Mouse (Mus musculus): Measurements from ENCODE around the gene Bpifa6.
"Not testable (repeated sequence)": the region's sequence is repeated elsewhere in the genome, so short reads cannot be mapped to it uniquely, and the experiment has no call there.

Gene Bpifa6

DNA sequence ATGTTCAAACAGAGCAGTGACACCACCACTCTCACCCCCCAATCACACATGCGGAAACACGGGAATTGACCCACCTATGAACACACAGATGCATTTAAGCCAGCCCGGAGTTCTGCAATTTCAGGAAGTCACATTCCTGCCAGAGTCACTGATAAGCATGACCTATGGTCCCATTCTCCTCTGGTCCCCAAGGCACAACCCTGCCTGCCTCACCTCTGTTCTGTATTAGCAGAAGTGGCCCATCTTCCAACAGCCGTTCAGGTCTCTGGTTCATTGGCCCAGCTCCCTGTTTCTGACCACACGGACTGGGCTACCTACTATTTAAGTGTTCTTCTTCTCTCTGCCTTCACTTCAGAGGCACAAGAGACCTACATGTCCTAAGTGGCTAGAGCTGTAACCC, at the start of gene Bpifa6:
TSS of gene Bpifa6 (plus strand) at position 364 of the 400 bp plus-strand sequence.
- no peak for DNase-seq (ENCODE audit: low read depth, low spot score)

DNA sequence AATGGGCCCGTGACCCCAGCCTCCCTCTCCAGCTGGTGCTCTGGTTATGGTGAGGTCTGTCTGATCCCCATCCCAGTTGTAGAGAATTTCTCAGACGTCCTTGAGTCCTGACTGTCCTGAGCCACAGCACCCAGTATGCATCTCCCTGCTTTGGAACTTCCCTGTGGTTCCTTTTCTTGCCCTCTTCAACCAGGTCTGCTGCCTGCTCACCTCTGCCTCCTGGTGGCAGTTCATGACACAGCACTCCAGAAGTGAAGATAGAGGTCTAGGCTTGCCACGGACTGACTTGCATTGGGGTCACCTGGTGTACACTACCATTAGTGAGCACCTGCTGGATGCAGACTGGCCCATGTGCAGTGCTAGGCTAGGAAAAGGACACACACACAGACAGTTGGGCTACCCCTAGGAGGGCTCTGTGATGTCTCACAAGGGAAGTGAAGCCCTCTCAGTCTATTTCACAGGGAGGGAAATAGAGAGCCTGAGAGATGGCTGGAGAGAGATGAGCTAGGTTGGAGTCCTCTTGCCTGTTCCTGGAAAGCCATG, 44.8 kb upstream of the Bpifa6 start:
- peak; percentile 32 for DNase-seq (ENCODE audit: low read depth, low spot score)

DNA sequence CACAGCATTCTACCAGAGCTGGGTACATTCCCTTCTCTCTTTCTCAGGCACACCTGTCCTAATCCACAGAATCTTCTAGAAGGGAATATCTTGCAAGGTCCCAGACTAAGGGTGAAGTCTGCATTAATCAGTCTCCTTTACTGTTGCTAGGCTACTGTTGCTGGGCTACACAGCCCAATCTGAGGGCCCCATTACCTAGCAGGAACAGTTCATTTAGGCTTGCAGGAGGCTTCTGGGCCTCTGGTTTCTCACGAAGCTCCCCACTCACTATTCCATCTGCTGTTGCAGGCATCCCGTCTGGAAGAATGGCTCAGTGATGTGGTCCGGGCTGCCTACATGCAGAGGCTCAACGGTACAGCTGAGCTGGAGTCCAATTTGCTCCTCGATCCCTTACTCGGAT, 43.6 kb upstream of the Bpifa6 start:
- no peak for DNase-seq (ENCODE audit: low read depth, low spot score)

DNA sequence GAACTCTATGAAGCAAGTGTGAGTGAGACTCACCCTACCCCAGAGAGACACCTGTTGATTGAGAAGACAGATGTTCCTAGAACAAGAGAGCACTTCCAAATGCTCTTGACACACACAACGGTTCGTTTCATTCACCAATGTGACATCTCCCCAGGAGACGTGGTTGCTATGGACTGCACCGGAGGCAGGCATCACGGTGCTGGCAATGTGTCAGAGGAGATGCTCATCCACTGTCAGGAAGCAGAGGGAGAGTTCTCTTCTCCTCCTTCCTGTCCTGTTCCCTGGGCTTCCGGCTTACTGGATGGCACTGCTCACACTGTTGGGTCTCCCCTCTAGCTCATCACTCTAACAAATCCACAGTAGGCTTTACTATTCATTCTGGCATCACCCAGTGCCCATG, 41.4 kb upstream of the Bpifa6 start:
- no peak for DNase-seq (ENCODE audit: low read depth, low spot score)

DNA sequence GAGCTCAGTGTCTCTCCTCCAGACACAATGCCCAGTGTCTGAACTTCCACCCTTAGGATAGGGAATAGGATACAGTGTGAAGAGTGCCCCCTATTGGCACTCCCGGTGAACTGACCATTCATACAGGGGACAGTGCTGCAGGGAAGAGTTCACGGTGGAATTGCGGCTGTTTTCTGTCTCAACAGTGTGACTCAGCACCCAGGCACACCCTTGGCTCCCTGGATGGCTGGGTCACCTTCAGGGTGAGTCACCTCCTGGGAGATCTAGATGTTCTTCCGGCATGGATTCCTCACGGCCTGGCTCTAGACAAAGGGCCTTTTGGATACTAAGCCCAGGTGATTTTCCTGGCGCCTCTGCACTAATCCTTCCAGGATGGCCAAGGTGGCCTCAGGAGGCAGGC, 39.4 kb upstream of the Bpifa6 start:
- no peak for DNase-seq (ENCODE audit: low read depth, low spot score)

DNA sequence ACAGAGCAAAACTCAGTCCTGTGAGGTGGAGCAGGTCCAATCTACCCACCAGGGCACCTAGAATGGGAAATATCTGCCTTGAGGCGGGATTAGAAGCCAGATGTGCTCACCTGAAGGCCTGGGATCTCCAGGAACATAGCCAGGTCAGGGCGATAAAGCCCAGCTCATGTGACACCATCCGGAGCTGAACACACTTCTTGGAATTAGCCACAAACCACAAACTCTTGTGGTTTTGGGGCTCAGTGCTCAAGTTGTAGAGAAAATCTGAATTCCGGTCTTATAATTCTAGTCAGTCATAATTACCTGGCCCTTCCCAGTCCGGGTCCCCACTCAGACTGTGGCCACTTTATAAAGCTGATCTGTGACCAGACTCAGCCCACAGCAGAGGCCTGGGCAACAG, 36.9 kb upstream of the Bpifa6 start, which contains the start of gene Bpifb4:
TSS of gene Bpifb4 (plus strand) at position 370 of the 400 bp plus-strand sequence.
- no peak for DNase-seq (ENCODE audit: low read depth, low spot score)

DNA sequence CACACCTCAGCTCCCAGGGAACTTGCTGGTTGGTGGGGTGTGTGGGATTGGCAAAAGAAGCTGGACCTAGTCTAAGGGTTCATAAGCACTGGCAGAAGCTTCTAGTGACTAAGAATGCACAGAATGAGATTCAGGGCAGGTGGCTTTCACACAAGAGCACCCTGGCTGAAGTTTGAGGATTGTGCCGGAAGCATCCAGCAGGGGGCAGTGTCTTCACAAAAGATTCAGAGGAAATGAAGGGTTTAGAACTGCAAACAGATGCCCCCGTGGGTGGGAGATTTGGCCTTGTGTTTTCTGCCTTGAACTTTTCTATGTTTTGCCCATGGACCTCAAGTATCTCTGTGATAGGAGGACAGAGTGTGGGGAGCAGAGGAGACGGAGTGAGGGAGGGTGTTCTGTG, 31.2 kb upstream of the Bpifa6 start:
- DNase-seq (ENCODE audit: low read depth, low spot score): peak; percentile 25

DNA sequence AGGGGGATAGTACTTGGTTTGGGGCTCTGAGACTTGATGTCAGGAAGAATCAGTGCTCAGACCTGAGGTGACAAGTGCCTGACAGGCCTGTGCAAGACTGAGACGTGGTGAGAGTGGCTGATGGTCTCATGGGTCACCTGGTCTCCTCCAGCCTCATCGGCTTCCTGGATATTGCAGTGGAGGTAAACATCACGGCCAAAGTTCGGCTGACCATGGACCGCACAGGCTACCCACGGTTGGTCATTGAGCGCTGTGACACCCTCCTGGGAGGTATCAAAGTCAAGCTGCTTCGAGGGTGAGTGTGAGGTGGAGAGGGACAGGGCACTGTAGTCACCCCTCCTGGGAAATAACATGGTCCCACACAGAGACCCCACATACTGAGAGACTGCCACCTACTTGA, 30.2 kb upstream of the Bpifa6 start:
- DNase-seq (ENCODE audit: low read depth, low spot score): no peak

DNA sequence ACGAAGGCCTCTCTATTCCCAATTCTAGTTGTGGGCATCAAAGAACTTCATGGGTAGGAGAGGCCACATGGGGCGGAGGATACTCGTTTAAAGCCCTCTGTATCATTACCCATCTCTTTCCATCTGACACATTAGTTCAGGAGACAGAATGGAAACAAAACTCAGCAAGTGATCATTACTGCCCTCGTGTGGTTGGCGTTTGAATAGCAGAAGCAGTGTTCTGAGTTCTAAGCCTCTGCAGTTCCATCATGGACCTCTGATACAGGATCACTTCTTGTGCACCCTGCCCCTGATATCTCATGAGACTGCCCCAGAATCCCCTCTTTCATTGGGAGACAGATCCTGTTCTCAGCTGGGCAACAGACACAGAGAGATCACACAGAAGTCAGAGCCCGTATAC, 21.8 kb upstream of the Bpifa6 start:
- DNase-seq (ENCODE audit: low read depth, low spot score): peak; percentile 20

DNA sequence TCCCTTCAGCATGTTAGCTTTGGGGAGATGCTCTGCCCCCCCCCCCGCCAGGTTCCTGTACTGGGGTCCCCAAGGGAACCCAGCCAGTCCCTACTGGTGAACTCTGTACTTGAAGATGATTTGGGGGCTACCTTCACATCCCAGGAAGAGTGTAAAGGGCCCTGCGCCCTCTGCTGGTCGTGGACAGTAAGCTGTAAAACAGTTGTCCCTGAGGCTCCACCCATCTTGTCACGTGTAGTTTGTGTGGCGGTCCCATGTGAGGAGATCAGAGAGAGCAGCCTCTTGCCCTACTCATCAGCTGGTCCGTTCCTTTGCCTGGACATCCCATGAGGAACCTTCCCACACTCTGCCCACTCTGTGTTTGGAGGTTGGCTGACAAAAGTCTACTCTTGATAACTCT, 20.9 kb upstream of the Bpifa6 start:
- peak; percentile 18 for DNase-seq (ENCODE audit: low read depth, low spot score)

DNA sequence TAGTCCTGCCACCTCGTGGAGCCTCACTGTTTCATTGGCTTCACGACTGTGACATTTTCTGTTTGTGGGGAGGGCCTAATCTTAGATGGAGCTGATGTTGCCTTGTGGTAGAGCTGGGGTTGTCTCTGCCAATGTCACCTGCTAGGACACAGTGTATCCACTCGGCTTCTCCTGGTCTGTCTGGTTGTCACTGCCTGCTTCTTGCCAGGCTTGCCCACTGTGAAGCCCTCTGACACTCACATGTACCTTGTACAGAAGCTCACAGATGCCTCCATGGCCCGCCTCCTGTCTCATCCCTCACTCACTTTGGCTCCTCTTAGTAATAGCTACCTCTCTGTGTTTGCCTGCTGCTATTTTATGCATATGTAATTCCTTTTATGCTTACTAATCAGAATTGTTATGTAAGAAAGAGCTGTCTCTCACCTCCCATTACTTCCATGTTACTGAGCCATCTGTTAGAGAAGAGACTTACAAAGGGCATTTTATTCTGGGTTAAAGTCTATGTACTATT, 11.9 kb upstream of the Bpifa6 start:
- DNase-seq (ENCODE audit: low read depth, low spot score): no peak

DNA sequence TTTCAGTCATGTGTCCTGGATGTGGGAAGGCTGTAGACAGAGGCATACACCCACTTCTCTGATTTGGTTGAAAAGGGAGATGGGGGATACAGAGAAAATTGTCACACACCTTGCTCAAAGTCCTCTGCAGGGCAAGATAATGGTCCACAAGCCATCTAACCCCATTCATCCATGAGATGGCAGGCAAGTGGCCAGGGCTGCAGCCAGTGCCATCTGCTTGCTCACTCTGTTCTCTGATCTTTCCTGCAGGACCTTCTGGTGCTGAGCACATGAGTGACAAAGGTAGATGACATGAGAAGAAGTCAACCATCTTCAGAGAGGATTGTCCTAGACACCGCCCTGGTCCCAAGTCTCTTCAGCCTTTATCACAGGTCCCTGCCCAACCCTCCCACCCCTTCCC, 11.4 kb upstream of the Bpifa6 start:
- no peak for DNase-seq (ENCODE audit: low read depth, low spot score)

DNA sequence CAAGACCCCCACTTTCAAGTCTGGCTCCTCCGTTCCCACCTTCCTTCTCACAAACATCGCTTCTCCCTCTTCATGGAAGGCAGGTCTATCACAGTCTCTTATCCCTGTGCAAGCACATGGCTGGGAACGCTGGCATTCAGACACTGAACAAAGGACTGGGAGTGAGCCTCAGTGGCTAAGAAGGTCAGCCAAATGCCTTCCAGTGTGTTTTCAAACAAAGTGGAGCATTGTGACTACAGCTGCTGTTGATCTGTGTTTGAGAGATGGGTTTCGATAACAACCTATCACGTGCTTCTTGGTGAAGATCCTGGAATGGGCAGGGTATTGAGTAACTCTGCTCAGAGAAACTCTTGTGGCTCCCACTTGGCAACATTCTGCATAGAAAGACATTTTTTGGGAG, 4.5 kb upstream of the Bpifa6 start:
- DNase-seq (ENCODE audit: low read depth, low spot score): no peak

DNA sequence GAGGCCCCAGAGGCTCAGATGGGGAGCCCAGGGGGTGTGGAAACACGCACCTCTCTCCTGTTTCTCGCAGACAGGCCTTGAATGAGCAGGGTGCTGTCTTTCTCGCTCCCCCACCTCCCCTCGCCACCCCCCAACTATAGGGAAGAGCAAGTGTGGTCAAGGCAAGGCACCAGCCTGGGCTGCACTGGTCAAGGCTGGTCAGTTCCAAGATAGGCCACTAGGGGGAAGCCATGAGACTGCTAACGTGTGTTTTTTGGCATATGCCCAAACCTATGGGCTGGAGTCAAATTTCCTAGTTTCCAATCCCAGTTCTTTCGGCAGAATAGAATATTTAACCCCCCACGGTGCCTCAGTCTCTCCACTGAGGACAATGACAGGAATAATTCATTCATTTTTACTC, 21.0 kb downstream of the Bpifa6 start:
- DNase-seq (ENCODE audit: low read depth, low spot score): peak; percentile 33

DNA sequence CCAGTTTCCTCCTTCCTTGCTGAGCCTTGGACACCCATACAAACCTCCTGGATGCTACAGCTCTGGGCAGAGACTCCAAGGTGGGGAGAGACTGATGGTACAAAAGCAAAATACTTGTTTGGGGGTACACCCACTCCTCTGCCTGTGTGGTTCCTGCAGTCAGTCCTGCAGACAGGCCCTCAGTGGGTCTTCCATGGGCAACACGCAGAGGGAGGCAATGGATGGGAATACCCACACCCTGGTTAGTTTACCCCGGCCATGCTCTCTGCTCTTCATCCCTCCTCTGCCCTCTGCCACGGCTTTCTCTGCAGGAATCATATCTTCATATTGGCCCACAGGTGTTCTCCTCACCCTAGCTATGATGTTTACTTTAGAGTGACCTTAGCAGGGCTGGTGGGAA, 25.8 kb downstream of the Bpifa6 start:
- DNase-seq (ENCODE audit: low read depth, low spot score): no peak

DNA sequence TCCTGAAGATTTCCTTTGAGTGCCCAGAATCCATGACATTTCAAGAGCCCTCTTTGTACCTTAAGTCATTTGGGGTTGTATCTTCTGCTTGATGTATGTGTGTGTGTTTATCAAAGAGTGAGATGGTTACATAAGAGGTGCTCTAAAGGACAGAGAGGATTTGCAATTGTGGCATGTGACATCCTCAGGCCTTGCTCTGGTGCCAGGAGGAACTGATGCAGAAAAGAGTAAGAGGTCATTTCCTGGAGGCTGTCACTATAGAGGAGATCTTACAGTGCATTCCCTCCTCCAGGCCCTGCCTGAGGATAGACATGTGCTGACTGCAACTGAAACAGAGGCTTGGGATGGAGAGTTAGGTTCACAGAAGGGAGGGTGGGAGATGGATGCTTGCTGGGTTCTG, 26.3 kb downstream of the Bpifa6 start:
- DNase-seq (ENCODE audit: low read depth, low spot score): no peak

DNA sequence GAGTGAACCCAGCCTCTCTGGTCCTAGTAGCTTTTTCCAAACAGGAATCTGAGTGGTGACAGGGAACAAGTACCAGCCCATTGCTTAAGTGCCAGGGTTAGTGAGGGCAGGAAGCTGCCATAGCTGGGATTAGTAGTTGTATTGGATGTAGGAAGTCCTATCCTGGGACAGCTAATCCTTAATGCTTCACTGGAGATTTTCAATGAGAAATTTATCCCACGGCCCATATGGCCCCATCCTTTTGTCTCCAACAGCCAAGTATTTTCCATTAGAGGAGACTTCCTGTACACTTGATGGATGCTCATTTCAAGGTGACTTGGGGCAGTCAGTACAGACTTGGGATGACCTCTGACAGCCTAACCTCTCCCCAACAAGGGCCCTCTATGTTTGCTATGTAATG, 29.7 kb downstream of the Bpifa6 start:
- DNase-seq (ENCODE audit: low read depth, low spot score): no peak

DNA sequence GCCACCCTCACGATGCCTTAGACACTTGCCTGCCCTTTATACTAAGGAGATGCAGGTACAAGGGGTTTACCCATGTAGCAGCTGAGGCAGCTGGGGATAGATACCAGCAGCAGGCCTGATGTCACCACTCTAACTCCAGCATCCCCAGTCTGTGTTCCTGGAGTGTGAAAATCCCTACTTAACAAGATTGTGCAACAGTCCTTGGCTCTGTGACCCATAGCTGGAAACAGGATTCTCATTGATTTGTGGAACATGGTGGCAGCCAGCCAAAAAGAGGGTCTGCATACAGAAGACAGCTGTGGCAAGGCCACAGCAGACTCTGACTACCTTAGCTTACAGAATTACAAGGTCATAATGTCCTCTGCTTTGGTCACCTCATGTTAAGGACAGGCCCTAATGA, 30.3 kb downstream of the Bpifa6 start:
- no peak for DNase-seq (ENCODE audit: low read depth, low spot score)

DNA sequence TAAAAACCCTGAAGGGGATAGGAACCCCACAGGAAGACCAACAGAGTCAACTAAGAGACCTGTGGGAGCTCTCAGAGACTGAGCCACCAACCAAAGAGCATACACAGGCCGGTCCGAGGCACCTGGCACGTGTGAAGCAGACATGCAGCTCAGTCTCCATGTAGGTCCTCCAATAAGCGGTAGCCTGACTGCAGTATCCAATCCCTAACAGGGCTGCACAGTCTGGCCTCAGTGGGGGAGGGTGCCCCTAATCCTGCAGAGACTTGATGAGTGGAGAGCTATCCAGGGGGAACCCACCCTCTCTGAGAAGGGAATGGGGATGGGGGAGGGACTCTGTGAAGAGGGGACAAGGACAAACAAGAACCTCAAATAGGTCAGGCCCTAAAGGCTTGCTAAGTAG, 31.0 kb downstream of the Bpifa6 start:
- DNase-seq (ENCODE audit: low read depth, low spot score): no peak

DNA sequence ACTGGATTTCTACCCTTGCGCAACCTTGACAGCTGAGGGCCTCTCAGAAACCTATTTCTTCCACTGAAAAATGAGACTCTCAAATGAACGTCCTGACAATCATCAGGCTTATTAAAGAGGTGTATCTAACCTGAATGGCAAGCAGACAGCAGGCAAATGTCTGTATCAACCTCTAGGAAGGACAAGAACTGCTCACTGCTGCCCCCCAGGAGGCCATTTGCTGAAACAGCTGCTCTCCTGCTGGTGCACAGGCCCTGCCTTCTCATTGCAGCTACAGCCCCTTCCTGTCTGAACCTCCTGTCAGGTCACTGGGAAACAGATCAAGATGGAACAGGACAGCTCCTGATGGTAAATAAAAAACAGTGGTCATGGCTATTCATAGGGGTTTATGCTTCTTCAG, 31.6 kb downstream of the Bpifa6 start:
- DNase-seq (ENCODE audit: low read depth, low spot score): no peak

DNA sequence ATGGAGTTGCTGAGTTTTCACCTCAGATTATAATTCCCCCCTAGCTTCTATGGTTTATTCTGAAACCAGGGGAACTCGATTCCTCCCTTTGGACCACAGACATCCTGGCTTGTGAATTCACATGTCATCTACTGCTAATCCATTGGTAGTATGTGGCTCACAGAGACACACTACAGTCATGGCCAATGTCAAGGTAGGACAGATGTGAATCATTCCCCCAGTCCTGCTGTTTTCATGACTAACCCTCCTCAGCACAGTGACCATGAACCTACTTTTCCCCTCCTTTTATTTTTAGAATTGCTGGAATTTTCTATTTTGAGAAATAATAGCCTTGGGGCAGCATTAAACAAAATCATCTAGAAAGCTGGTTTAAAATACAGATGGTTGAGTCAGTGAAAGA, 32.6 kb downstream of the Bpifa6 start:
- no peak for DNase-seq (ENCODE audit: low read depth, low spot score)

DNA sequence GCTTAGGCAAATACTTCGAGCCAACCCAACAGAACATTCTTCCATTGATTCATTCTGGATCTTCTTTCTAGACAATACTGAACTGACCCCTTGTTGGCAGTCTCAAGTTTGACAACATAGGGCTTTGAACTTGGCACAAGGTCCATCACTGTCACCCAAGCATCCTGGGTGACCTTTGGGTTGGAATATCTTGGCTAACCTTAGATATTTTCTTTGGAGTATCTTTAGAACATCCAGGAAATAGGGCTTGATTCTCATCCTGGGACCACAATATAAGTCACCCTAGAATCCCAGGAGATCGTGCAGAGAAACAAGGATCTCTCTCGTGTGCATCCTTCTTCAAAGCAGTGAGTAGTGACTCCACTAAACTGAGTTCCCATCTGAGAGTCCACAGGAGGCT, 33.2 kb downstream of the Bpifa6 start, which contains the start of gene Bpifa2:
TSS of gene Bpifa2 (plus strand) at position 301 of the 400 bp plus-strand sequence.
- DNase-seq (ENCODE audit: low read depth, low spot score): no peak

DNA sequence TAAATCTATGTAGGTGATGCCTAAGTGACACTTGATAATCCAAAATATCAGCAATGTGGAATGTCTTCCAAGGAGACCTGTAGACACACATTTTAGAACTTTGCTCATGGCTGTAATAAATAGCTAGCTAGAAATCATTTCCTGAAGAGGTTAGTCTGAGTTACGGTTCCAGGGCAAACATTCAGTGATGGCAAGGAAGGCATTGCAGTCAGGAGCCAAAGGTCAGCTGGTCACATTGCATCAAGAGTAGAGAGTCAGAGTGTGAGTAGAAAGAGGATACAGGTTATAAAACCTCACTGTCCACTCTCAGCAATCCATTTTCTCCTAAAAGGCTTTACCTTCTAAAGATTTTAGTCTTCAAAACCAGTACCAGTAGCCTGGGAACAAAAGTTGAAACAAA, 43.2 kb downstream of the Bpifa6 start:
- DNase-seq (ENCODE audit: low read depth, low spot score): no peak

DNA sequence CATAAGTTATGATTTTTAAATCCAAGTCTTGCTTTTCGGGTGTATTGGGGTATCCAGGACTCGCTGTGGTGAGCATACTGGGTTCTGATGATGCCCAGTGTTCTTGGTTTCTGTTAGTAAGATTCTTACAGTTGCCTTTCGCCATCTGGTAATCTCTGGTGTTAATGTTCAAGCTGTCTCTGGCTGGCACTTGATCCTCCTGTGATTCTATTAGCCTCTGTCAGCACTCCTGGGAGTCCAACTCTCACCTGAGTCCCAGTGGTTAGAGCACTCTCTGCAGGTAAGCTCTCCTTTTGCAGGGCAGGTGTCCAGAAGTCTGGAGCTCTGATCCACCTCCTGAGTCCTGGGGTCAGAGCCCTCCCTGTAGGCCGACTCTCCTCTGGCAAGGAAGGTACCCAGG, 49.9 kb downstream of the Bpifa6 start:
- DNase-seq (ENCODE audit: low read depth, low spot score): not testable (repeated sequence)
